In genomic region chr16:24780545-24780944, GRCm38 (mm10) we compare ENCODE assay signal across 17 mouse cellular contexts.
"Had no signal": no experiment of that assay in that cellular context is flagged by ENCODE, and none has a peak within 500 bp of the region (broad histone marks: within the 10 kb centered on the region; RNA-seq: fewer than 3 reads in every experiment).

No protein-coding gene starts in this region.

- ATAC-seq: hindbrain, embryonic 16.5 days; inflammation-experienced regulatory T-cells, adult 6 months; intestine, postnatal 0 days; lung, postnatal 0 days; midbrain, embryonic 15.5 days had no signal

- H3K9ac ChIP-seq: liver, embryonic 14.5 days; midbrain, embryonic 15.5 days; neural tube, embryonic 12.5 days had no signal

- H3K9me3 ChIP-seq: megakaryocyte, embryonic 14.5 days; midbrain, embryonic 15.5 days; neural tube, embryonic 12.5 days had no signal

- H3K27me3 ChIP-seq: megakaryocyte, embryonic 14.5 days; midbrain, embryonic 15.5 days; neural tube, embryonic 12.5 days had no signal

- H3K4me3 ChIP-seq: left cerebral cortex, adult 2 months; megakaryocyte, embryonic 14.5 days; midbrain, embryonic 15.5 days; neural tube, embryonic 12.5 days had no signal

- DNase-seq: kidney, adult 8-10 months; kidney, postnatal 25 days; lung, adult 2 months; right cerebral cortex, postnatal 4 days; spleen, adult 18-20 months; thymus, postnatal 4 days had no signal

- H3K36me3 ChIP-seq: midbrain, embryonic 15.5 days; neural tube, embryonic 12.5 days had no signal

- H3K4me2 ChIP-seq: midbrain, embryonic 11.5 days; midbrain, embryonic 15.5 days; neural tube, embryonic 12.5 days had no signal

- H3K4me1 ChIP-seq: megakaryocyte, embryonic 14.5 days; midbrain, embryonic 15.5 days had no signal

- H3K27ac ChIP-seq: left cerebral cortex, adult 2 months; liver, embryonic 14.5 days; macrophage; midbrain, embryonic 15.5 days; neural tube, embryonic 12.5 days had no signal
